Mouse (Mus musculus): ENCODE measurements around the gene Adcy9.
"Not testable (repeated sequence)": the region's sequence is repeated elsewhere in the genome, so short reads cannot be mapped to it uniquely, and the experiment has no call there.

GRCm38 (mm10) chr16:4245241-4245640, 175.1 kb downstream of the Adcy9 start:
- TF ChIP-seq POLR2A (IDR thresholded peaks at IDR 0.05; ENCODE audit: extremely low read depth, insufficient read depth, low read length); CTCF (IDR thresholded peaks at IDR 0.05; ENCODE audit: low read depth, low read length): not testable (repeated sequence)
